Mouse (Mus musculus): ENCODE results near the gene Olfr1417. TPM values are rescaled to one million over a fixed set of nuclear protein-coding genes. Genes with fewer than 3 reads are reported as not detected.
A peak's percentile ranks its signal among the peaks of the same experiment; 100 is the strongest.

Olfr1417 gene
- polyA plus RNA-seq, 1 experiment = not detected

GRCm38 (mm10) chr19:11819143-11819700, 19.8 kb downstream of the Olfr1417 start, which contains the start of gene Stx3:
Gene Stx3, minus strand, starts transcription at chr19:11819403.
- no peak for TF ChIP-seq POLR2A (IDR thresholded peaks at IDR 0.05; ENCODE audit: control insufficient read depth, extremely low read depth, insufficient read depth, low read length, poor library complexity)
- no peak for TF ChIP-seq CTCF (IDR thresholded peaks at IDR 0.05; ENCODE audit: borderline replicate concordance, control insufficient read depth, extremely low read depth, insufficient read depth, low read length, poor library complexity)
- peaks cover 4% of the 10 kb centered on the region; the same call in 1 of the 2 replicates for H3K4me1 ChIP-seq (replicated peaks; ENCODE audit: control insufficient read depth, insufficient read depth, low read length)
- 1% methylated on average over 20 of the region's 20 CpGs for WGBS
- peak within 1 kb of the TSS; percentile 39 for H3K4me3 ChIP-seq (ENCODE audit: control insufficient read depth, insufficient read depth, low read length)
- H3K36me3 ChIP-seq (ENCODE audit: control insufficient read depth, insufficient read depth, low read length) = no peaks in the 10 kb centered on the region
- H3K27me3 ChIP-seq (ENCODE audit: control insufficient read depth, insufficient read depth, low read length) = peaks cover 24% of the 10 kb centered on the region
- H3K27ac ChIP-seq (ENCODE audit: control insufficient read depth, insufficient read depth, low read length) = no peak within 1 kb of the TSS
- no peak for DNase-seq

- Histone ChIP-seq H3K27me3 (ENCODE audit: control insufficient read depth, insufficient read depth, low read length) (peaks cover 24% of the 10 kb centered on the region), H3K27ac (ENCODE audit: control insufficient read depth, insufficient read depth, low read length) (no peak overlapping the region), H3K4me1 (replicated peaks; ENCODE audit: control insufficient read depth, insufficient read depth, low read length) (peaks cover 4% of the 10 kb centered on the region; the same call in 1 of the 2 replicates), H3K4me3 (ENCODE audit: control insufficient read depth, insufficient read depth, low read length) (peak overlapping the region; percentile 39), H3K36me3 (ENCODE audit: control insufficient read depth, insufficient read depth, low read length) (no peaks in the 10 kb centered on the region)
- peak; percentile 25 for DNase-seq
- 2% methylated on average over 60 of the region's 83 CpGs for WGBS
- TF ChIP-seq CTCF (IDR thresholded peaks at IDR 0.05; ENCODE audit: borderline replicate concordance, control insufficient read depth, extremely low read depth, insufficient read depth, low read length, poor library complexity) (no peak), POLR2A (IDR thresholded peaks at IDR 0.05; ENCODE audit: control insufficient read depth, extremely low read depth, insufficient read depth, low read length, poor library complexity) (no peak)
Observed at GRCm38 (mm10) chr19:11818199-11819142, 20.5 kb downstream of the Olfr1417 start.

- DNase-seq = no peak
- no peaks in the 10 kb centered on the region for H3K36me3 ChIP-seq (ENCODE audit: control insufficient read depth, insufficient read depth, low read length)
- no peak for TF ChIP-seq CTCF (IDR thresholded peaks at IDR 0.05; ENCODE audit: borderline replicate concordance, control insufficient read depth, extremely low read depth, insufficient read depth, low read length, poor library complexity)
- no peak for TF ChIP-seq POLR2A (IDR thresholded peaks at IDR 0.05; ENCODE audit: control insufficient read depth, extremely low read depth, insufficient read depth, low read length, poor library complexity)
- 63% methylated on average over 5 of the region's 5 CpGs for WGBS
- H3K4me1 ChIP-seq (replicated peaks; ENCODE audit: control insufficient read depth, insufficient read depth, low read length) = peaks cover 4% of the 10 kb centered on the region; the same call in 1 of the 2 replicates
- peaks cover 24% of the 10 kb centered on the region for H3K27me3 ChIP-seq (ENCODE audit: control insufficient read depth, insufficient read depth, low read length)
- no peak overlapping the region for H3K27ac ChIP-seq (ENCODE audit: control insufficient read depth, insufficient read depth, low read length)
- no peak overlapping the region for H3K4me3 ChIP-seq (ENCODE audit: control insufficient read depth, insufficient read depth, low read length)
Observed at GRCm38 (mm10) chr19:11817586-11817985, 21.4 kb downstream of the Olfr1417 start.

GRCm38 (mm10) chr19:11816706-11817105, 22.3 kb downstream of the Olfr1417 start:
- Histone ChIP-seq H3K4me3 (ENCODE audit: control insufficient read depth, insufficient read depth, low read length) (no peak overlapping the region), H3K27ac (ENCODE audit: control insufficient read depth, insufficient read depth, low read length) (no peak overlapping the region), H3K36me3 (ENCODE audit: control insufficient read depth, insufficient read depth, low read length) (no peaks in the 10 kb centered on the region), H3K4me1 (replicated peaks; ENCODE audit: control insufficient read depth, insufficient read depth, low read length) (peaks cover 4% of the 10 kb centered on the region; the same call in 1 of the 2 replicates), H3K27me3 (ENCODE audit: control insufficient read depth, insufficient read depth, low read length) (peaks cover 24% of the 10 kb centered on the region)
- TF ChIP-seq CTCF (IDR thresholded peaks at IDR 0.05; ENCODE audit: borderline replicate concordance, control insufficient read depth, extremely low read depth, insufficient read depth, low read length, poor library complexity) (no peak), POLR2A (IDR thresholded peaks at IDR 0.05; ENCODE audit: control insufficient read depth, extremely low read depth, insufficient read depth, low read length, poor library complexity) (no peak)
- 66% methylated on average over 6 of the region's 6 CpGs for WGBS
- no peak for DNase-seq

- no peaks in the 10 kb centered on the region for H3K36me3 ChIP-seq (ENCODE audit: control insufficient read depth, insufficient read depth, low read length)
- peaks cover 4% of the 10 kb centered on the region; the same call in 1 of the 2 replicates for H3K4me1 ChIP-seq (replicated peaks; ENCODE audit: control insufficient read depth, insufficient read depth, low read length)
- DNase-seq = no peak
- WGBS = 95% methylated on average over 6 of the region's 6 CpGs
- TF ChIP-seq CTCF (IDR thresholded peaks at IDR 0.05; ENCODE audit: borderline replicate concordance, control insufficient read depth, extremely low read depth, insufficient read depth, low read length, poor library complexity) = no peak
- no peak for TF ChIP-seq POLR2A (IDR thresholded peaks at IDR 0.05; ENCODE audit: control insufficient read depth, extremely low read depth, insufficient read depth, low read length, poor library complexity)
- H3K4me3 ChIP-seq (ENCODE audit: control insufficient read depth, insufficient read depth, low read length) = no peak overlapping the region
- H3K27me3 ChIP-seq (ENCODE audit: control insufficient read depth, insufficient read depth, low read length) = peaks cover 21% of the 10 kb centered on the region
- no peak overlapping the region for H3K27ac ChIP-seq (ENCODE audit: control insufficient read depth, insufficient read depth, low read length)
Observed at GRCm38 (mm10) chr19:11814742-11815333, 24.2 kb downstream of the Olfr1417 start.

GRCm38 (mm10) chr19:11813649-11814048, 25.4 kb downstream of the Olfr1417 start:
- DNase-seq = no peak
- TF ChIP-seq CTCF (IDR thresholded peaks at IDR 0.05; ENCODE audit: borderline replicate concordance, control insufficient read depth, extremely low read depth, insufficient read depth, low read length, poor library complexity) (no peak), POLR2A (IDR thresholded peaks at IDR 0.05; ENCODE audit: control insufficient read depth, extremely low read depth, insufficient read depth, low read length, poor library complexity) (no peak)
- Histone ChIP-seq H3K27me3 (ENCODE audit: control insufficient read depth, insufficient read depth, low read length) (peaks cover 11% of the 10 kb centered on the region; the same call in 1 of the 2 replicates), H3K27ac (ENCODE audit: control insufficient read depth, insufficient read depth, low read length) (no peak overlapping the region), H3K4me3 (ENCODE audit: control insufficient read depth, insufficient read depth, low read length) (no peak overlapping the region), H3K4me1 (replicated peaks; ENCODE audit: control insufficient read depth, insufficient read depth, low read length) (no peaks in the 10 kb centered on the region), H3K36me3 (ENCODE audit: control insufficient read depth, insufficient read depth, low read length) (no peaks in the 10 kb centered on the region)
- WGBS = 72% methylated on average over 8 of the region's 8 CpGs

Measured in thymus, adult 2 months (tissue).